Mouse (Mus musculus) gastrocnemius, adult 8-10 months (tissue): Measurements from ENCODE around the gene Gm20388. TPM values are rescaled to one million over a fixed set of nuclear protein-coding genes. Genes with fewer than 3 reads are reported as not detected.

Experiments
- DNase-seq, 2 experiments: peaks; one replicate each; pipeline ENCODE4 v3.0.0; 2022; ENCODE audit warnings: low spot score in 2 of 2
- total RNA-seq, 4 experiments: library from RNA; stranded (reverse); gene quantifications; 2 replicates each; pipeline ENCODE4 v1.2.4; 2022

Gm20388 gene
- total RNA-seq, 4 experiments from 2014 or later: 4.4 to 20.0 (median 7.9) TPM; not detected in 1

- no peak for DNase-seq
Measured at GRCm38 (mm10) chr8:122405146-122405805, 2494.6 kb downstream of the Gm20388 start.

- no peak for DNase-seq
Measured at GRCm38 (mm10) chr8:122407678-122408077, 2497.0 kb downstream of the Gm20388 start.

DNA sequence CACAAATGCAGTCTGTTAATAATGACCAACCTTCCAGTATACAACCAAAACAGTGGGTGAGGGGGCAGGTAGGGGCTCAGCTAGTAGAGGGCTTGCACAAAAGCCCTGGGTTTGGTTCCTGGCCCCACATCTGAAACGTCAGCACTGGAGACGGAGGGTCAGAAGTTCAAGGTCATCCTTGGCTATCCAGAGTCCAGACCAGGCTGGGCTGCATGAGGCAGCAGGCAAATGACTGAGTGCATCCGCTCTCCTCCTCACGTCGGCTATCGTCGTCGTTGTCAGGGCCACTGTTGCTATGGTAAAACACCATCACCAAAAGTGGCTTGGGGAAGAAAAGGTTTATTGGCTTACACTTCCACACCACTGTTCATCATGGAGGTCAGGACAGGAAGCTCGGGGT is 2503.7 kb downstream of the Gm20388 start:
- DNase-seq: no peak

- no peak for DNase-seq
Measured at GRCm38 (mm10) chr8:122415554-122415953, 2504.9 kb downstream of the Gm20388 start.

DNA sequence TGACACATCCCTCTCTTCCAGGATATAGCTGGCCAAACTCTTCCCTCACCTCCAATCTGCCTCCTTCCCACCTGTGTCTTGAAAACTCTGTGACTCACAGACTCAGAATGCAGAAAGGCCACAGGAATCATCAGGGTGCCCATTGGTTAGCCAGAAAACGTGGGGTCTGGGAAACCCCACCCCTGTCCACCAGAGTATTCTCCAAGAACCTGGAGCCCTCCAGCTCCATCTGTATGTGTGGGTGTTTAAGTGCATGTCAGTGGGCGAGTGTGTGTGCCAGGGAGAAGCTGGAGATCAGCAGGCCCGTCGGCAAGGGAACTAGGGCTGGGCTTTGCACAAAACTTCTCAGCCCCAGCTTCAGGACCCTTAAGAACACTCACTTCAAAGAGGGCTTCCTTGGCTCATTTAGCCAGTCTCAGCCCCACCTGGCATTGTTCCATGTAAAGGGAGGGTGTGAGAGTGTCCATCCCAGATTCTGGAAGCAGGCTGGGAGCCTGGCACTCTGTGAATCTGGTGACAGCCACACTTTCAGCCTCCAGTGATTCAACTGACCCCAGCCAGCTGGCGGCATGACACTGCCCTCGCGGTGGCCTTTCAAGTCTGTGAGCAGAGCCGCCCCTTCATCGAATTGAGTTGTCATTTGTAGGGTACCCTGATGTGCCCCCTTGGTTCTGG is 2509.4 kb downstream of the Gm20388 start:
- no peak for DNase-seq

DNA sequence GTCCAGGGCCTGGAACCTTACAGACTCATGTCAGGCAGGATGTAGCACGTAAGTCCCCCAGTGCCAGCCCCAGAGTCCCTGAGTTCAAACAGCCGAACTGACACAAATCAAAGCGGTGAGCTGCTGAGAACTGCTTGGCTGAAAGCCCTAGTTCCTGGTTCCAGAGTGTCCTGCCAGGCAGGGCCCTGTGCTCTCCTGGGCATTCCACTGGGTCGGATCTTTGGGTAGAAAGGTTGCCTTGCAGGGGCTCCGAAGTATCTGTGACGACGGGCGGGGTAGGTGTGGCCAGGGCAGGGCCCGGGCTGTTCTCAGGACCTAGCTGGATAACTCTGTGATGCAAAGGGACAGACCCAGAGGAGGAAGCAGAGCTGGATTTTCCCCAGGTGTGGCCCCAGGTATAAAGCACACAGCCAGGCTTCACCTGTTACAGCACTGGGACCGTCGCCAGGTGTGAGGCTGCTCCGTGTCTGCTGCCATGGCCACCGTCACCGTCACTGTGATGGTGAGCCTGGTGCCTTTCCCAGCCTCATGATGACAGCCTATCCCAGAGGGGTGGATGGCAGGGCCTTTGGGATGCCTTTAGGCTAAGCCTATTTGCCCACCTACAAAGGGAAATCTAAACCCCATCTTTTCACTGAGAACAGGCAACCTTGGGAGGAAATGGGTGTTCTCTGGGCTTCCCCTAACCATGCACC is 2510.9 kb downstream of the Gm20388 start, which contains the start of gene Il17c:
TSS of gene Il17c (plus strand) at position 645 of the 695 bp plus-strand sequence.
- DNase-seq: no peak

- DNase-seq: no peak
Measured at GRCm38 (mm10) chr8:122423217-122423616, 2512.6 kb downstream of the Gm20388 start.

- no peak for DNase-seq
Measured at GRCm38 (mm10) chr8:122423659-122424058, 2513.0 kb downstream of the Gm20388 start.

DNA sequence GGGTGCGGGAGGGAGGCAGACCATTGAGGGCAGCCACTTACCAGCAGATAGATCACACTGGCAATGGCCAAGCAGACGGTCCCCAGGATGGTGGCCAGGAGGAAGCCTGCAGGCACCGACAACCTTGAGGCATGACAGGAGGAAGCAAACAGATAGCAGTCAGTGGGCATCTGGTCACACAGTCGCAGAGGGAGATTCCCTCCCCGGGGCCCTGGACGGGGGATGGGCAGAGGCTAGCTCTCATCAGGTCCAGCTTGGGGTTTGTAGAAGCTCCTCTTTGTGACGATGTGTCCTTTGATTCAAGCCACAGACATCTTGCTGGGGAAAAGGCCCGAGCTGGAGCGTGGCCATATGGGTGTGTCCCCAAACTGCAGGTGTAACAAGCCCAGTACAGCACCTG is 2515.5 kb downstream of the Gm20388 start:
- no peak for DNase-seq

DNA sequence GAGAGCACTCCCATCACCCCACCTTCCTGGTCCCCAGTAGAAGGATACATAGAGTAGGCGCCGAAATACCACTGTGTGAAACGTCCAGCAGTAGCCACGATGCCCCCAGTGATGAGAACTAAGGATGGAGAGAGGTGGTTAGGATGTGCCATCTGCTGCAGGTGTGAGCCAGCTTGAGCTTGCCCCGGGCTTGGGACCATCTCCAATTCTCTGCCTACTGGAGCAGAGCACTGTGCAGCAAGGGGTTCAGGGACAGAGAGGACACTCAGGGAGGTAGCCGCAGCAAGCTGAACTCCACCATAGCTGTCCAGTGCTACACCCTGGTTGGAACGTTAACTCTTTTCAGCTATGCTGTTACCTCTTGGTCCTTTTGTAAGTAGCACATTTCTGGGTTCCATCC is 2517.0 kb downstream of the Gm20388 start:
- no peak for DNase-seq

- DNase-seq: no peak
Measured at GRCm38 (mm10) chr8:122428163-122428562, 2517.5 kb downstream of the Gm20388 start.

DNA sequence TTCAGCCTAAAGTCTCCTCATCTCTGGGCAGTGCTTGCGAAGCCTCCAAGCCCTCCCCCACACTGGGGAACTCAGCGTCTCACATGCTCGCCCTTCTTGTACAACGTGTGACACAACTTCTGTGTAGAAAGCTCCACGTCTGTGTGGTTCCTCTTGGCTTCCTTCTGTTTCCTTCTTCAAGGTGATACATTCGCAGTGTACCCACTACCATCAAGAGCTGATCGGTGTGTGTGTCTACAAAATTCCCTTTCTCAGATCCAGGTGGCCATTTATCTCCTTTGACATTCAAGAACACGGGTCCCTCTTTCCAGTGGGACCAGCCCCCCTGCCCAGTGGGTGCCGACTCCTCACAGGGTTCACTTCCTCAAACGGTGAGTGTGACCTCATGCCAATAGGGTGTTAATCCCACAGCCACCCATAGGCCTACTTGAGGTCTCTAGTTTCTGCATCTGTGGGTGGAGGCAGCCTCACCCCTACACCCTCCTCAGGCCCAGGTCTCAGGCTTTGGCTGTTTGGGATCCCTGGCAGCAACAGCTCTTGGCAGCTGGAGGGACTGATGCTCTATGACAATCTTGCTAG is 2519.5 kb downstream of the Gm20388 start:
- DNase-seq: no peak

- DNase-seq: no peak
Measured at GRCm38 (mm10) chr8:122430646-122431045, 2520.0 kb downstream of the Gm20388 start.

DNA sequence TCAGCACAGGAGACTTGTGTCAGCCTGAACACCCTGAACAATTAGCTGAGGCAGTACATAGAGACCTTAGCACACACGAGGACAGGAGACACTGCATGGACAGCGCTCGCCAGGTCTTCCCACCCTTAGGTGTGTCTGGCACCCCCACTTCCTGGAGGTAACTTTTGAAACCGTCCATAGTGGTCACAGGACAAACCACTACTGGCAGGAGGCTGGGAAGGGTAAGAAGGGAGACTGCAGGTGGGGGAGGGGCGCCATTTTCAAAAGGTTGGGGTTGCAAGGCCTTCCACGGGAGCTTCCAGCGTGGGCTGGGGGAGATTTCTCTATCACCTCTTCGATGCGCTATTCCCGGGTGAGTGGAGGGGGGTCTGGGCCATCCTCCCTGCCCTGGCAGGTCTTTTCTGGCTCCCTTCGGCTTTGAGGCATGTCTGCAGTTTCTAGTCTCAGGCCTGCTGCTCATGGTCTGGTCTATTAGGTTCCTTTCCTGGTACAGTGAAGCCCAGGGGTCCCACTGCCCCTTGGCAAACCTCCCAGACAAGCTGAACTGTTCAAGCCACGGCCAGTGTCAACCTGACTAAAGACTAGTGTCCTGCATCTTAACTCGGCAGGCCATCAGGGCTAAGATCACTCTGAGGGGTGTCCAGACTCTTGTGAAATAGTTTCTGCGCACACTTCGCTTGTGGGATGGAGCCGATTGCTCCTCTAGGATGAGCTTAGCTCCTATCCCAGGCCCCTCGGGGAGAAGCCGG is 2521.2 kb downstream of the Gm20388 start:
- DNase-seq: no peak

DNA sequence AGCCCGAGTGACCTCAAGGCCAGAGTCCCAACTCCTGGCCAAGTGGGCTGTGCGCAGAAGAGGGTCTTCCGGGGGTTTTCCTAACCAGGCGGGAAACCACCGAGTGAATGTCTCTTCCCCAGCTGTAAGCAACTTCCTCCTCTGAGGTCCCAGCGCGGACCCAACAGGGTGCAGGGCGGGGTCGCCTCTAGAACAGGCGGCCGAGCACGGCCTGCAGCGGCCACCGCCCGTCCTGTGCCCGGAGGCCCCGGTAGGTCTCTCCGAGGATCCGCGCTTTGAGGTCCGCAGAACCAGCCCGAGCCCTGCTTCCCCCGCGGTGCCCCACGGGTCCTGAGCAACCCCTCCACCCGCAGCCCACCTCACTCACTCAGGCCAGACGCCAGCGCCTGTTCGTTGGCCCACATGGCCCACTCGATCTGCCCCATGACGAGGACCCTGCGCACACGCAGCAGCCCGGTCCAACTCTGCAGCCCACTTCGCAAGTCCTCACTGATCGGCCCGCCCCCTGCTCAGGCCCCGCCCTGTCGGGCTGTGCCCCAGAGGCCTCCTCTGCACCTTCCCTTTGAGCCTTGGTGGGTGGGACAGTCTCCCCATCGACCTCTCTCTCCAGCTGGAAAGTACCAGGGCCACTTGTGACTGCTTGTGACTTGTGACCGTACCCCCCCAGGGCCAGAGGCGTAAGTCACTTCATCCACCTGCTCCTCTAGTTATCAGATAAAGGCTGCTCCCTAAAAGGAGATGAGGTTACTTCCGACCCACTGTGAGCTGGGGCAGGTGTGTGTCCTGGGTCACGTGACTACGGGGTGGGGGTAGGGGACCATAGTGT is 2522.0 kb downstream of the Gm20388 start, which contains the start of gene Cyba:
TSS of gene Cyba (minus strand) at position 488 of the 826 bp plus-strand sequence.
- peak; percentile 54 to 62 for DNase-seq

DNA sequence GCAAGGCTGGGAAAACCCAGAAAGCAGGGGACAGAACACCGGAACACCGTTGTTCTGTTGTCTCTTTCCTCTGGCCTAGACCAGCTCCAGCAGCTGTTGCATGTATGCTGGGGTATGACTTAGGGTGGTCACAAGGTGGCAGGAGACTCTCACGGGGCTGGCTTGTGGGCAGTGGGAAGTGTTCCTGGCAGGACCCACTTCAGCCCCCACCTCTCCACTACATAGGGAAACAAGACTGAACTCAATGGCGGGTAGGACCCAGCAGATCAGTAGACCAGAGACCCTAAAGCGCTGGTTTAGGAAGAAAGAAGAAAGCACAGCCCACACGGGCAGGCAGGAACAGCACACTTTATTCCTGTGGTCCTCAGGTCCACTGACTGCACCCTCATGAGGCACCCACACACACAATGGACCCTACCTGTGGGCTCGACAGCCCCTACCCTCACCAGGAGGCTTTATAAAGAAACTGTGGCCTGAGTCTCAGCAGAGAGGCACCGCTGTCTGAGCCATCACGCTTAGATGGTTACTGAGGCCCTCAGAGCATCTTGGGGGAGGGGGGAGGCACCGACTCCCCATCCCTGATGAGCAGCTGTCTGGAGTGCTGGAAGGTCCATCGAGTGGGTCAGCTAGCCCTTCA is 2522.7 kb downstream of the Gm20388 start:
- DNase-seq: no peak

- no peak for DNase-seq
Measured at GRCm38 (mm10) chr8:122435375-122435774, 2524.7 kb downstream of the Gm20388 start.

- no peak for DNase-seq
Measured at GRCm38 (mm10) chr8:122436146-122436545, 2525.5 kb downstream of the Gm20388 start.

GRCm38 (mm10) chr8:122436586-122437125 is 2526.0 kb downstream of the Gm20388 start:
- DNase-seq: no peak
